Comparison of ENCODE assay signal across 29 mouse cellular contexts in the genomic region with DNA sequence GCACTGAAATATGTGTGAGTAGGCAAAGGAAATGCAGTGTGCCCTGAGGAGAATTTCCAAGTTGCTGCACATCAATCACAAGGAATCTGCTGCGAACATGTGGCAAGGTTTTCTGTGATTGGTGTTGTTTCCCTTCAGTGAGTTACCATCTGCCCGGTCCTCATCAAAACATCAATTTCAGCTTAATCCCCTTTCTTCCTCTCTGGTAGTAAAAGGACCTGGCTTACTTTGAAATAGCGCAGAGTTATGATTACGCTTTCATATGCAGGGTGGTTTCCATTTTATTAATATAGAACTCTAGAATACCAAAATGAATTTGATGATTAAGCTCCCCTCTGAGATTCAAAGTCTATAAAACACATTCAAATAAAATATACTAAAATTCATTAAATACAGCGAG.
DNase-seq lines count a peak whose midpoint lies in the region; ATAC-seq and TF ChIP-seq lines count a peak whose summit lies in the region.
"Had no signal": no experiment of that assay in that cellular context is flagged by ENCODE, and none has a peak within 500 bp of the region (broad histone marks: within the 10 kb centered on the region; RNA-seq: fewer than 3 reads in every experiment).

No protein-coding gene starts in this region.

- no peak overlapping the region for H3K9ac ChIP-seq in embryonic facial prominence, embryonic 13.5 days
- no peak overlapping the region for H3K9ac ChIP-seq in limb, embryonic 14.5 days (ENCODE audit: low read depth, low read length, severe bottlenecking)
- no peak overlapping the region for H3K9ac ChIP-seq in forebrain, embryonic 15.5 days (replicated peaks)
- H3K9ac ChIP-seq: forebrain, embryonic 13.5 days; heart, embryonic 15.5 days; hindbrain, embryonic 12.5 days; kidney, embryonic 15.5 days; liver, embryonic 14.5 days; midbrain, embryonic 15.5 days; stomach, embryonic 15.5 days had no signal

- no peak overlapping the region for H3K4me3 ChIP-seq in embryonic facial prominence, embryonic 10.5 days
- H3K4me3 ChIP-seq in embryonic facial prominence, embryonic 13.5 days: no peak overlapping the region
- no peak overlapping the region for H3K4me3 ChIP-seq in limb, embryonic 14.5 days (replicated peaks; ENCODE audit: low read length)
- H3K4me3 ChIP-seq in forebrain, embryonic 15.5 days: no peak overlapping the region
- H3K4me3 ChIP-seq: forebrain, embryonic 13.5 days; heart, embryonic 10.5 days; heart, embryonic 15.5 days; hindbrain, embryonic 12.5 days; kidney, embryonic 15.5 days; layer of hippocampus, adult 2 months; midbrain, embryonic 10.5 days; midbrain, embryonic 15.5 days; stomach, embryonic 15.5 days had no signal

- no peaks in the 10 kb centered on the region for H3K9me3 ChIP-seq in embryonic facial prominence, embryonic 10.5 days
- H3K9me3 ChIP-seq in embryonic facial prominence, embryonic 13.5 days: no peaks in the 10 kb centered on the region
- no peaks in the 10 kb centered on the region for H3K9me3 ChIP-seq in limb, embryonic 14.5 days (ENCODE audit: control insufficient read depth, low read length)
- H3K9me3 ChIP-seq in forebrain, embryonic 15.5 days: no peaks in the 10 kb centered on the region
- H3K9me3 ChIP-seq: forebrain, embryonic 13.5 days; heart, embryonic 10.5 days; heart, embryonic 15.5 days; hindbrain, embryonic 12.5 days; kidney, embryonic 15.5 days; midbrain, embryonic 10.5 days; midbrain, embryonic 15.5 days; stomach, embryonic 15.5 days had no signal

- no peak for DNase-seq in embryonic facial prominence, embryonic 10.5 days (ENCODE audit: low spot score)
- peak; percentile 49 for DNase-seq in hindlimb bud, embryonic 11.5 days (ENCODE audit: extremely low spot score, low read depth, low spot score)
- peak; percentile 57 for DNase-seq in limb, embryonic 14.5 days (ENCODE audit: low spot score)
- no peak for DNase-seq in spleen, postnatal 14 days (ENCODE audit: low spot score in 2 of 2)
- no peak for DNase-seq in adrenal gland, postnatal 25 days
- DNase-seq: adrenal gland, postnatal 10 days; cerebellum, adult 11-12 months; cerebellum, postnatal 10 days; gastrocnemius, postnatal 25 days; kidney, adult 18-20 months; kidney, postnatal 25 days; left cerebral cortex, postnatal 4 days; lung, adult 2 months; lung, postnatal 10 days; right cerebral cortex, adult 18-20 months had no signal

- TF ChIP-seq POLR2A in limb, embryonic 14.5 days (IDR thresholded peaks at IDR 0.05; ENCODE audit: borderline replicate concordance, extremely low read depth, insufficient read depth, insufficient read length): no peak

- peaks cover 5% of the 10 kb centered on the region; the same call in 1 of the 2 replicates for H3K4me1 ChIP-seq in embryonic facial prominence, embryonic 10.5 days
- H3K4me1 ChIP-seq in embryonic facial prominence, embryonic 13.5 days: peaks cover 26% of the 10 kb centered on the region
- H3K4me1 ChIP-seq in limb, embryonic 14.5 days (ENCODE audit: control insufficient read depth, insufficient read depth, low read length): peaks cover 23% of the 10 kb centered on the region
- no peaks in the 10 kb centered on the region for H3K4me1 ChIP-seq in forebrain, embryonic 15.5 days
- H3K4me1 ChIP-seq: forebrain, embryonic 13.5 days; heart, embryonic 10.5 days; heart, embryonic 15.5 days; hindbrain, embryonic 12.5 days; midbrain, embryonic 15.5 days; stomach, embryonic 15.5 days had no signal

- ATAC-seq in embryonic facial prominence, embryonic 13.5 days (ENCODE audit: insufficient number of reproducible peaks, insufficient read depth, low FRiP score, low TSS enrichment, low read depth): no peak
- peak; percentile 39 for ATAC-seq in limb, embryonic 14.5 days (ENCODE audit: low FRiP score, low read depth)
- no peak for ATAC-seq in forebrain, embryonic 15.5 days (replicated peaks)
- ATAC-seq: forebrain, embryonic 13.5 days; midbrain, embryonic 15.5 days; Patski had no signal

- H3K36me3 ChIP-seq in embryonic facial prominence, embryonic 10.5 days (replicated peaks): no peaks in the 10 kb centered on the region
- H3K36me3 ChIP-seq in embryonic facial prominence, embryonic 13.5 days: no peaks in the 10 kb centered on the region
- H3K36me3 ChIP-seq in limb, embryonic 14.5 days (ENCODE audit: control insufficient read depth, insufficient read depth, low read length): no peaks in the 10 kb centered on the region
- no peaks in the 10 kb centered on the region for H3K36me3 ChIP-seq in forebrain, embryonic 15.5 days
- H3K36me3 ChIP-seq: heart, embryonic 10.5 days; heart, embryonic 15.5 days; hindbrain, embryonic 12.5 days; kidney, embryonic 15.5 days; midbrain, embryonic 10.5 days; midbrain, embryonic 15.5 days; stomach, embryonic 15.5 days had no signal

- peak overlapping the region; percentile 12; the same call in 1 of the 2 replicates for H3K27ac ChIP-seq in embryonic facial prominence, embryonic 10.5 days (replicated peaks)
- H3K27ac ChIP-seq in embryonic facial prominence, embryonic 13.5 days: peak overlapping the region; percentile 85
- peak overlapping the region; percentile 76 for H3K27ac ChIP-seq in limb, embryonic 14.5 days (replicated peaks; ENCODE audit: low read depth, low read length)
- no peak overlapping the region for H3K27ac ChIP-seq in forebrain, embryonic 15.5 days (replicated peaks)
- H3K27ac ChIP-seq: forebrain, embryonic 13.5 days; heart, embryonic 10.5 days; heart, embryonic 15.5 days; hindbrain, embryonic 12.5 days; kidney, embryonic 15.5 days; layer of hippocampus, adult 2 months; liver, embryonic 14.5 days; macrophage; midbrain, embryonic 10.5 days; midbrain, embryonic 15.5 days; stomach, embryonic 15.5 days had no signal

- no peaks in the 10 kb centered on the region for H3K27me3 ChIP-seq in embryonic facial prominence, embryonic 10.5 days (replicated peaks; ENCODE audit: low read depth, poor library complexity, severe bottlenecking)
- H3K27me3 ChIP-seq in embryonic facial prominence, embryonic 13.5 days: no peaks in the 10 kb centered on the region
- no peaks in the 10 kb centered on the region for H3K27me3 ChIP-seq in limb, embryonic 14.5 days (ENCODE audit: control insufficient read depth, insufficient read depth, low read length)
- H3K27me3 ChIP-seq in forebrain, embryonic 15.5 days: no peaks in the 10 kb centered on the region
- H3K27me3 ChIP-seq: forebrain, embryonic 13.5 days; heart, embryonic 15.5 days; hindbrain, embryonic 12.5 days; kidney, embryonic 15.5 days; midbrain, embryonic 15.5 days; Patski; stomach, embryonic 15.5 days had no signal

- no peak overlapping the region for H3K4me2 ChIP-seq in embryonic facial prominence, embryonic 13.5 days
- no peak overlapping the region for H3K4me2 ChIP-seq in limb, embryonic 14.5 days (replicated peaks; ENCODE audit: low read depth, low read length, severe bottlenecking)
- no peak overlapping the region for H3K4me2 ChIP-seq in forebrain, embryonic 15.5 days (replicated peaks)
- H3K4me2 ChIP-seq: forebrain, embryonic 13.5 days; heart, embryonic 15.5 days; hindbrain, embryonic 12.5 days; kidney, embryonic 15.5 days; midbrain, embryonic 15.5 days; stomach, embryonic 15.5 days had no signal

- WGBS in embryonic facial prominence, embryonic 10.5 days: 72% methylated on average over 5 of the region's 5 CpGs
- 43% methylated on average over 5 of the region's 5 CpGs for WGBS in embryonic facial prominence, embryonic 13.5 days
- 27% methylated on average over 5 of the region's 5 CpGs for WGBS in limb, embryonic 14.5 days
- 83% methylated on average over 5 of the region's 5 CpGs for WGBS in forebrain, embryonic 15.5 days

Comparison
In these comparisons a context has a peak if more than half of its experiments do, and no peak if none do; other contexts are left out.
1. DNase-seq: peak in hindlimb bud, embryonic 11.5 days (single experiment) and limb, embryonic 14.5 days (single experiment); none in embryonic facial prominence, embryonic 10.5 days (single experiment), spleen, postnatal 14 days (0 of 2) and adrenal gland, postnatal 25 days (single experiment).